Mouse (Mus musculus): ENCODE results near the gene 4930518I15Rik.
A peak's percentile ranks its signal among the peaks of the same experiment; 100 is the strongest.
"Not testable (repeated sequence)": the region's sequence is repeated elsewhere in the genome, so short reads cannot be mapped to it uniquely, and the experiment has no call there.

4930518I15Rik gene

GRCm38 (mm10) chr2:156843331-156843730 is 14.4 kb downstream of the 4930518I15Rik start:
- no peak for DNase-seq (ENCODE audit: low read depth, low spot score)

GRCm38 (mm10) chr2:156842711-156843110 is 15.0 kb downstream of the 4930518I15Rik start:
- no peak for DNase-seq (ENCODE audit: low read depth, low spot score)

GRCm38 (mm10) chr2:156841841-156842706 is 15.7 kb downstream of the 4930518I15Rik start:
- no peak for DNase-seq (ENCODE audit: low read depth, low spot score)

- DNase-seq (ENCODE audit: low read depth, low spot score): peak; percentile 63
Observed at GRCm38 (mm10) chr2:156841028-156841840, 16.5 kb downstream of the 4930518I15Rik start.

- peak; percentile 65 for DNase-seq (ENCODE audit: low read depth, low spot score)
Observed at GRCm38 (mm10) chr2:156840301-156841027, 17.3 kb downstream of the 4930518I15Rik start.

GRCm38 (mm10) chr2:156839319-156840191 is 18.2 kb downstream of the 4930518I15Rik start, which contains the start of gene Tgif2:
Gene Tgif2, plus strand, starts transcription at chr2:156840007.
- peak; percentile 97 for DNase-seq (ENCODE audit: low read depth, low spot score)

- no peak for DNase-seq (ENCODE audit: low read depth, low spot score)
Observed at GRCm38 (mm10) chr2:156838839-156839238, 18.9 kb downstream of the 4930518I15Rik start.

GRCm38 (mm10) chr2:156834336-156834735 is 23.4 kb downstream of the 4930518I15Rik start:
- DNase-seq (ENCODE audit: low read depth, low spot score): no peak

GRCm38 (mm10) chr2:156825128-156825527 is 32.6 kb downstream of the 4930518I15Rik start:
- not testable (repeated sequence) for DNase-seq (ENCODE audit: low read depth, low spot score)

GRCm38 (mm10) chr2:156816116-156816515 is 41.6 kb downstream of the 4930518I15Rik start:
- no peak for DNase-seq (ENCODE audit: low read depth, low spot score)

- no peak for DNase-seq (ENCODE audit: low read depth, low spot score)
Observed at GRCm38 (mm10) chr2:156815412-156815811, 42.3 kb downstream of the 4930518I15Rik start.

- DNase-seq (ENCODE audit: low read depth, low spot score): no peak
Observed at GRCm38 (mm10) chr2:156814893-156815292, 42.9 kb downstream of the 4930518I15Rik start.

GRCm38 (mm10) chr2:156814344-156814801 is 43.4 kb downstream of the 4930518I15Rik start:
- DNase-seq (ENCODE audit: low read depth, low spot score): peak; percentile 34

- no peak for DNase-seq (ENCODE audit: low read depth, low spot score)
Observed at GRCm38 (mm10) chr2:156811556-156811955, 46.2 kb downstream of the 4930518I15Rik start.

GRCm38 (mm10) chr2:156810716-156811115 is 47.0 kb downstream of the 4930518I15Rik start:
- no peak for DNase-seq (ENCODE audit: low read depth, low spot score)

- DNase-seq (ENCODE audit: low read depth, low spot score): peak; percentile 80
Observed at GRCm38 (mm10) chr2:156809579-156809978, 48.2 kb downstream of the 4930518I15Rik start.

GRCm38 (mm10) chr2:156806886-156807285 is 50.9 kb downstream of the 4930518I15Rik start:
- DNase-seq (ENCODE audit: low read depth, low spot score): no peak
